Comparison of ENCODE assay signal across 8 mouse cellular contexts in the genomic region with DNA sequence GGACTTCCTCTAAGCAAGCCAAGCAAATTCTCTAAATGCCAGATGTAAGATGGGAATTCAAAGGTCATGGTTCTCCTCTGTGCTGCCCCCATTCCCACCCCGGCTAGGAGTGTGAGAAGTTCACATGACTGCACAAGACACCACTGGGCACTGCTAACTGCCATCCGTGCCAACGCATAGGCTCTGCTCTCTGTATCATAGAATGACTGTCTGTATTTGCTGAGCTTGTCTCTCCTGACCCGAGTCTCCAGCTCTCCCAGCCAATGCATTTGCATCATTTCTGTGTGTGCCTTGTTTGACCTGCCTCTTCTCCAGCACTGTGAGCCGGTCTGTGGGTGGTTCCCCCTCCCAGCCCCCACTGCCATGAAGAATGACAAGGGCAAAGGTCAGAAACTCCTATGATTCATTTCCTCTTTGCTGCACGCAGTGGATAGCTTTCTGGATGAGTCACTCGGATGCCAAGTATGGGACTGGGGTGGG. TPM values are rescaled to one million over a fixed set of nuclear protein-coding genes. Genes with fewer than 3 reads are reported as not detected.
DNase-seq lines count a peak whose midpoint lies in the region; ATAC-seq and TF ChIP-seq lines count a peak whose summit lies in the region.

No protein-coding gene starts in this region.

- H3K9me3 ChIP-seq in midbrain, embryonic 10.5 days (replicated peaks): 0 out of 2 replicates have a peak, but pooled peaks cover 4% of the 10 kb centered on the region
- no peaks in the 10 kb centered on the region for H3K9me3 ChIP-seq in midbrain, embryonic 15.5 days
- no peaks in the 10 kb centered on the region; the same call in 1 of the 2 replicates for H3K9me3 ChIP-seq in hindbrain, embryonic 16.5 days (ENCODE audit: control insufficient read depth, low read length)
- H3K9me3 ChIP-seq in liver, embryonic 13.5 days (replicated peaks): no peaks in the 10 kb centered on the region
- no peaks in the 10 kb centered on the region for H3K9me3 ChIP-seq in stomach, embryonic 16.5 days (replicated peaks; ENCODE audit: control insufficient read depth, low read length)
- no peaks in the 10 kb centered on the region for H3K9me3 ChIP-seq in midbrain, postnatal 0 days (ENCODE audit: low read length)

- DNase-seq in midbrain, embryonic 10.5 days (ENCODE audit: low spot score): peak; percentile 33
- DNase-seq in embryo, embryonic 11 days: peak; percentile 61
- no peak for DNase-seq in liver, embryonic 13.5 days
- no peak for DNase-seq in thymus, adult 18-20 months
- DNase-seq in midbrain, postnatal 0 days (ENCODE audit: low spot score): no peak

- no peak for ATAC-seq in midbrain, embryonic 15.5 days (replicated peaks)
- peak; percentile 63 for ATAC-seq in hindbrain, embryonic 16.5 days
- peak; percentile 66 for ATAC-seq in liver, embryonic 13.5 days (ENCODE audit: low read depth)
- peak; percentile 57 for ATAC-seq in stomach, embryonic 16.5 days (ENCODE audit: insufficient read depth, low FRiP score)
- ATAC-seq in midbrain, postnatal 0 days (ENCODE audit: low FRiP score): no peak

- TF ChIP-seq CTCF in midbrain, postnatal 0 days (IDR thresholded peaks at IDR 0.05): no peak

- H3K4me1 ChIP-seq in midbrain, embryonic 10.5 days: peaks cover 32% of the 10 kb centered on the region
- peaks cover 5% of the 10 kb centered on the region; the same call in 1 of the 2 replicates for H3K4me1 ChIP-seq in midbrain, embryonic 15.5 days
- no peaks in the 10 kb centered on the region; the same call in 1 of the 2 replicates for H3K4me1 ChIP-seq in hindbrain, embryonic 16.5 days (ENCODE audit: control insufficient read depth, insufficient read depth, low read depth, low read length)
- peaks cover 46% of the 10 kb centered on the region for H3K4me1 ChIP-seq in liver, embryonic 13.5 days (replicated peaks)
- peaks cover 20% of the 10 kb centered on the region for H3K4me1 ChIP-seq in stomach, embryonic 16.5 days (ENCODE audit: control insufficient read depth, insufficient read depth, low read length)
- 0 out of 2 replicates have a peak, but pooled peaks cover 4% of the 10 kb centered on the region for H3K4me1 ChIP-seq in midbrain, postnatal 0 days (ENCODE audit: insufficient read depth, low read length)

- no peaks in the 10 kb centered on the region for H3K36me3 ChIP-seq in midbrain, embryonic 10.5 days
- H3K36me3 ChIP-seq in midbrain, embryonic 15.5 days (replicated peaks): no peaks in the 10 kb centered on the region
- no peaks in the 10 kb centered on the region for H3K36me3 ChIP-seq in hindbrain, embryonic 16.5 days (ENCODE audit: control insufficient read depth, insufficient read depth, low read length)
- H3K36me3 ChIP-seq in liver, embryonic 13.5 days: no peaks in the 10 kb centered on the region
- no peaks in the 10 kb centered on the region for H3K36me3 ChIP-seq in stomach, embryonic 16.5 days (ENCODE audit: control insufficient read depth, insufficient read depth, low read length)
- H3K36me3 ChIP-seq in midbrain, postnatal 0 days (ENCODE audit: insufficient read depth, low read length): no peaks in the 10 kb centered on the region

- WGBS in midbrain, embryonic 10.5 days: 46% methylated on average over 7 of the region's 7 CpGs
- 46% methylated on average over 7 of the region's 7 CpGs for WGBS in midbrain, embryonic 15.5 days
- WGBS in hindbrain, embryonic 16.5 days: 34% methylated on average over 7 of the region's 7 CpGs
- WGBS in liver, embryonic 13.5 days (ENCODE audit: insufficient replicate concordance): 25% methylated on average over 7 of the region's 7 CpGs
- 12% methylated on average over 7 of the region's 7 CpGs for WGBS in stomach, embryonic 16.5 days
- 52% methylated on average over 7 of the region's 7 CpGs for WGBS in midbrain, postnatal 0 days

- no peak overlapping the region for H3K4me2 ChIP-seq in midbrain, embryonic 15.5 days
- H3K4me2 ChIP-seq in hindbrain, embryonic 16.5 days (ENCODE audit: low read length): no peak overlapping the region
- H3K4me2 ChIP-seq in liver, embryonic 13.5 days: no peak overlapping the region
- H3K4me2 ChIP-seq in stomach, embryonic 16.5 days (ENCODE audit: low read depth, low read length): no peak overlapping the region
- no peak overlapping the region for H3K4me2 ChIP-seq in midbrain, postnatal 0 days (ENCODE audit: low read depth, low read length, poor library complexity, severe bottlenecking)

- no peak overlapping the region for H3K9ac ChIP-seq in midbrain, embryonic 15.5 days
- H3K9ac ChIP-seq in hindbrain, embryonic 16.5 days (ENCODE audit: low read depth, low read length): no peak overlapping the region
- no peak overlapping the region; the same call in 1 of the 2 replicates for H3K9ac ChIP-seq in liver, embryonic 13.5 days
- H3K9ac ChIP-seq in stomach, embryonic 16.5 days (ENCODE audit: low read length): no peak overlapping the region
- no peak overlapping the region for H3K9ac ChIP-seq in midbrain, postnatal 0 days (replicated peaks; ENCODE audit: low read length, poor library complexity, severe bottlenecking)

- no peaks in the 10 kb centered on the region for H3K27me3 ChIP-seq in midbrain, embryonic 10.5 days (ENCODE audit: low read depth, poor library complexity, severe bottlenecking)
- H3K27me3 ChIP-seq in midbrain, embryonic 15.5 days (replicated peaks): no peaks in the 10 kb centered on the region
- H3K27me3 ChIP-seq in hindbrain, embryonic 16.5 days (replicated peaks; ENCODE audit: control insufficient read depth, insufficient read depth, low read length): no peaks in the 10 kb centered on the region
- H3K27me3 ChIP-seq in liver, embryonic 13.5 days: no peaks in the 10 kb centered on the region
- H3K27me3 ChIP-seq in stomach, embryonic 16.5 days (ENCODE audit: control insufficient read depth, insufficient read depth, low read length): no peaks in the 10 kb centered on the region
- H3K27me3 ChIP-seq in midbrain, postnatal 0 days (ENCODE audit: insufficient read depth, low read length): no peaks in the 10 kb centered on the region

- no peak overlapping the region for H3K4me3 ChIP-seq in midbrain, embryonic 10.5 days
- H3K4me3 ChIP-seq in midbrain, embryonic 15.5 days: no peak overlapping the region
- no peak overlapping the region for H3K4me3 ChIP-seq in hindbrain, embryonic 16.5 days (ENCODE audit: low read length)
- H3K4me3 ChIP-seq in liver, embryonic 13.5 days (replicated peaks): no peak overlapping the region
- H3K4me3 ChIP-seq in stomach, embryonic 16.5 days (replicated peaks; ENCODE audit: low read length): no peak overlapping the region
- no peak overlapping the region for H3K4me3 ChIP-seq in midbrain, postnatal 0 days (ENCODE audit: low read depth, low read length)

- peak overlapping the region; percentile 59 for H3K27ac ChIP-seq in midbrain, embryonic 10.5 days (replicated peaks)
- no peak overlapping the region for H3K27ac ChIP-seq in midbrain, embryonic 15.5 days
- H3K27ac ChIP-seq in hindbrain, embryonic 16.5 days (ENCODE audit: low read depth, low read length): no peak overlapping the region
- peak overlapping the region; percentile 35; the same call in 1 of the 2 replicates for H3K27ac ChIP-seq in liver, embryonic 13.5 days
- H3K27ac ChIP-seq in stomach, embryonic 16.5 days (ENCODE audit: low read length): peak overlapping the region; percentile 46
- no peak overlapping the region for H3K27ac ChIP-seq in midbrain, postnatal 0 days (ENCODE audit: low read depth, low read length)

RNA-seq across cellular contexts. Expression of a gene that starts 37.7 kb away (rescaled TPM):
- polyA plus RNA-seq in midbrain, embryonic 10.5 days (2016; fragmentation: Nextera tagmentation; extraction: Ambion mirVana): 15.1 and 17.3 TPM in 2 replicates
- 35.3 and 35.8 TPM in 2 replicates for polyA plus RNA-seq in midbrain, embryonic 15.5 days (2015; fragmentation: Nextera tagmentation; extraction: Ambion mirVana)
- polyA plus RNA-seq in hindbrain, embryonic 16.5 days (2015; fragmentation: Nextera tagmentation; extraction: Ambion mirVana): 54.4 and 54.8 TPM in 2 replicates
- polyA plus RNA-seq in liver, embryonic 13.5 days (2015; fragmentation: Nextera tagmentation; extraction: Ambion mirVana): 4.4 and 5.6 TPM in 2 replicates
- 44.4 and 50.7 TPM in 2 replicates for polyA plus RNA-seq in stomach, embryonic 16.5 days (2015; fragmentation: Nextera tagmentation; extraction: Ambion mirVana)
- 6.8 and 7.0 TPM in 2 replicates for total RNA-seq in midbrain, postnatal 0 days (2014; rRNA removed)
- 32.6 and 32.9 TPM in 2 replicates for polyA plus RNA-seq in midbrain, postnatal 0 days (2015; fragmentation: Nextera tagmentation; extraction: Ambion mirVana)

Comparison
In these comparisons a context has a peak if more than half of its experiments do, and no peak if none do; other contexts are left out.
1. DNase-seq: peak in midbrain, embryonic 10.5 days (single experiment) and embryo, embryonic 11 days (single experiment); none in liver, embryonic 13.5 days (single experiment), thymus, adult 18-20 months (0 of 2) and midbrain, postnatal 0 days (single experiment).
2. H3K27ac ChIP-seq: peak in midbrain, embryonic 10.5 days (single experiment), liver, embryonic 13.5 days (single experiment) and stomach, embryonic 16.5 days (single experiment); none in midbrain, embryonic 15.5 days (single experiment), hindbrain, embryonic 16.5 days (single experiment) and midbrain, postnatal 0 days (single experiment).
3. ATAC-seq: peak in hindbrain, embryonic 16.5 days (single experiment), liver, embryonic 13.5 days (single experiment) and stomach, embryonic 16.5 days (single experiment); none in midbrain, embryonic 15.5 days (single experiment) and midbrain, postnatal 0 days (single experiment).